Mouse (Mus musculus): ENCODE data around the gene 1700037C18Rik. TPM values are rescaled to one million over a fixed set of nuclear protein-coding genes. Genes with fewer than 3 reads are reported as not detected.

Gene 1700037C18Rik
- 6.8 and 7.8 TPM in 2 replicates for polyA plus RNA-seq (2012; rRNA removed)

DNA sequence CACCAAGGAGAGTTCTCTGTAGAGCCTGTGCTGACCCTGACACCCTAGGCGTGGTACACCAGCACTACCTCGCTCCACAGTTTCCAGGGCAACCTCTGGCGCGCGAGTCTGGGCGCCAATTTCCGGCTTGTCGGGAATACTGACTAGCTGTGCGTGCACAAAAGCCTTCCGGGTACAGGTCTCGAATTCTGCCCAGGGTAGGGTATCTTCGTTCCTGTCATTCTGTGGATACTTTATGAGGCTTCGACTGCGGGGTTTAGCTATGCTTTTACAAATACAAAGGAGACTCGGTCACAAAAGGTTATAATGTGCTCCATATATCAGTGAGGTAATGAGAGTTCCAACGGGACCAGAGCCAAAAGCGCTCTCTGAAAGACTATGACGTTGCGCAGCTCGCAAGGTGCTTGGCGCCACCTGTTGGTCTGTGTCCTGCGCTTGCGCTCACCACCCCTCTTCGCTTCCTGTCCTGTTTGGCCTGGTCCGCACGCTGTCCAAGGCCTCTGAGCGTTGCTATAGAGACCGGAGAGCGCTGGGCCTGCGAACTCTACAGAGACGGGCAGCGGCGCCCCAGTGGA lies at the start of gene 1700037C18Rik, which contains the start of gene Cluap1:
Gene 1700037C18Rik (minus strand): TSS at position 153 of the 575 bp plus-strand sequence.
Gene Cluap1 (plus strand): TSS at position 265 of the 575 bp plus-strand sequence.
- DNase-seq (ENCODE audit: low read depth), result peak; percentile 97
- peak; percentile 58 for TF ChIP-seq CTCF (IDR thresholded peaks at IDR 0.05; ENCODE audit: borderline replicate concordance, extremely low read depth, insufficient read depth, insufficient read length)
- TF ChIP-seq POLR2A (IDR thresholded peaks at IDR 0.05; ENCODE audit: borderline replicate concordance, extremely low read depth, insufficient read depth, insufficient read length, poor library complexity, severe bottlenecking), result peak; percentile 43; the same call in 1 of the 2 replicates

DNA sequence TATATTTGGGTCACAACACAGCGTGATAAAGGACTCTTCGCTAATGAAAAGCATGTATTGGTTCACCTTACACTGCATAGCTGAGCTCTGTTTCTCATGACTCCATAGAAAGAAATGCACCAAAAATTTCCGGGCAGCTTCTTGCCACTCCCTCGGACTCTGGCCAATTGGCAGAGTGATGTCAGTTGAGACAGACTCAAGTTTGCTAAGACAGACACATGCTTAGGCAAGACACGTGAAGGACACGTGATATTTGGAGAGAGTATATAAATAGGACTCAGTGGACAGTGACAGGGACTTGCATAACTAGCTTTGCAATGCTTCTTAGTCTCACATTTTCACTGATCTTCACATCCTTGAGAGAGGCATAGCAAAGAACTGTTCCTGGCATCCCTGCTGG lies 47.9 kb upstream of the 1700037C18Rik start:
- no peak for DNase-seq (ENCODE audit: low read depth)
- TF ChIP-seq CTCF (IDR thresholded peaks at IDR 0.05; ENCODE audit: borderline replicate concordance, extremely low read depth, insufficient read depth, insufficient read length), result no peak

DNA sequence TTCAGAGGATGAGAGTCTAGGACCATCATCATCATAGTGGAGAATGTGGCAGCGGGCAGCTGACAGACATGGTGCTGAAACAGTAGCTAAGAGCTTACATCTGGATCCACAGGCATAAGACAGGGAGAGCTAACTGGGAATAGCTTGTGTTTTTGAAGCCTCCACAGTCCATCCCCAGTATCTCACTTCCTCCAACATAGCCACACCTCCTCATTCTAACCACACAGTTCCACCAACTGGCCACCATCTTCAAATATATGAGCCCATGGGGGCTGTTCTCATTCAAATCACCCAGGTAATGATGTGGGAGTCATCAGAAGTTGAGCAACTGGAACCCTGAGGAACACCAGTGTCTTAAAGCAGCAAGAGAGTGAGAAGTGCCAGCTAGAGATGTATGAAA lies 42.7 kb upstream of the 1700037C18Rik start:
- TF ChIP-seq CTCF (IDR thresholded peaks at IDR 0.05; ENCODE audit: borderline replicate concordance, extremely low read depth, insufficient read depth, insufficient read length) (no peak), POLR2A (IDR thresholded peaks at IDR 0.05; ENCODE audit: borderline replicate concordance, extremely low read depth, insufficient read depth, insufficient read length, poor library complexity, severe bottlenecking) (no peak)
- DNase-seq (ENCODE audit: low read depth), result no peak

DNA sequence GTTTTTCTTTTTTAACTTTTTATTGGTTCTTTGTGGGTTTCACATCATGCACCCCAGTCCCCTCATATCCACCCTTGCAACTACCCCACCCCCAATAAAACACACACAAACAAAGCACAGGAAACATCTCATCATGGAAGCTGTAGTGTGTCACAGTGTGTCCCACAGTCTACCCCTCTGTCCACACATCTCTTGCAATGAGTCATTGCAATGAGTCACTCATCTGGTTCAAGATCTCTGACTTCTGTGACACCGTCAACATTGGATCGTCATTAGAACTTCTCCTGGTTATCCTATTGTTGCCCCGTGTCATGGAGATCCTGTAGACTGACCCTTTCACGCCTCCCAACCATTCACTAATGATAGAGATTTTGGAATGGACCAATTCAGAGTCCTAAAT lies 26.2 kb upstream of the 1700037C18Rik start:
- TF ChIP-seq POLR2A (IDR thresholded peaks at IDR 0.05; ENCODE audit: borderline replicate concordance, extremely low read depth, insufficient read depth, insufficient read length, poor library complexity, severe bottlenecking) (no peak), CTCF (IDR thresholded peaks at IDR 0.05; ENCODE audit: borderline replicate concordance, extremely low read depth, insufficient read depth, insufficient read length) (no peak)

DNA sequence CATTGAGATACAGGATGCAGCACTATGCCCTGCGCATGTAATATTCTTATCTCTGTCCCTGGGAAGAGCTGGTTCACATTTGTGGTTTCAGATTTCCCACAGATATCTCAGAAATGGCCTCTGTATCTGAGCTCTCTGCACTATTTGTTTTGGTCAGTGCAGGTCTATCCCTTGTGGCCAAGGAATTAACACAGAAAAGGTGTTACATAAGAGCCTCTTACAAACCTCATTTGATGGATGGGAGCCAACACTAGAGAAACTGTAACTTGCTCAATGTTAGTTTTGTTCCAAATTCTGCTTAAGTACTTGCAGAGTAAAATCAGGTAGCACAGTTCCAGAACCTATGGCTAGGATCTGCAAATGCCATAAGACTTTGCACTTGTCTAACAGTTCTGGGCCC lies 25.6 kb upstream of the 1700037C18Rik start:
- no peak for DNase-seq (ENCODE audit: low read depth)
- TF ChIP-seq CTCF (IDR thresholded peaks at IDR 0.05; ENCODE audit: borderline replicate concordance, extremely low read depth, insufficient read depth, insufficient read length) (no peak), POLR2A (IDR thresholded peaks at IDR 0.05; ENCODE audit: borderline replicate concordance, extremely low read depth, insufficient read depth, insufficient read length, poor library complexity, severe bottlenecking) (no peak)

More for the DNA sequence above, 26.2 kb upstream of the 1700037C18Rik start:
- no peak for DNase-seq (ENCODE audit: low read depth)

DNA sequence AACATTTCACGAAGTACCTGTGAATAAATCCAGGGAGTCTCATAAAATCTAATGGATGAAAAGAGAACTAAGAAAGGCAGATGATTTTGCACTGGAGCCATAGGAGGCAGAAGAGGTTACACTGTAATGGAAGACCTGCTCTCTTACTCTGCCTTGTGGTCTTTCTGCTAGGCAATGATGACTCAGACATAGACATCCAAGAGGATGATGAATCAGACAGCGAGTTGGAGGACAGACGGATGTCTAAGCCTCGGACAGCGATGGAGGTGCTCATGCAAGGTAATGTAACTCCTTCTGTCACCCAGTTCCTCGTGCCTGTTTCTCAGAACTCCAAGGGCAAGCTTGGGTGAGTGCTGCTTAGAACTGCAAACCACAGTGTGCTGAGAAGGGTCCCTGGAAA lies 25.0 kb upstream of the 1700037C18Rik start:
- TF ChIP-seq POLR2A (IDR thresholded peaks at IDR 0.05; ENCODE audit: borderline replicate concordance, extremely low read depth, insufficient read depth, insufficient read length, poor library complexity, severe bottlenecking), result no peak
- TF ChIP-seq CTCF (IDR thresholded peaks at IDR 0.05; ENCODE audit: borderline replicate concordance, extremely low read depth, insufficient read depth, insufficient read length), result no peak
- DNase-seq (ENCODE audit: low read depth), result no peak

DNA sequence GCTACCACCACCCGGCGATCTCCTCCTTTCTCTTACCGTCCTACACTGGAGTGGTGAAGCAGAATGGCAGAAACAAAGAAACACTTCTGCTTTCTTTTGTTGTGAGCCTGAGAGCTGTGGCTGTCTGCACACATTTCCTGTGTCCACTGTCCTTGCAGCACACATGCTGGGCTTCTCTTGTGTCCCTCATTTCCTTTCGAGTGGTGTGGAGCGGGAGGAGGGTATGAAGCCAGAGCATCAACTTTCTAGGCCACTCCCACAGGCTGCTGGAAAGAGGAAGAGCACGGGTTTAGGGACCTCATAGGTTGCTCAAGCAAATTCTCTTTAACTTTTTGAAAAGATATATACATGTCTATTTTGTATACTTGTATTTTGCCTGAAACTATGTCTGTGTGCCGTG lies 20.7 kb upstream of the 1700037C18Rik start:
- TF ChIP-seq POLR2A (IDR thresholded peaks at IDR 0.05; ENCODE audit: borderline replicate concordance, extremely low read depth, insufficient read depth, insufficient read length, poor library complexity, severe bottlenecking), result no peak
- TF ChIP-seq CTCF (IDR thresholded peaks at IDR 0.05; ENCODE audit: borderline replicate concordance, extremely low read depth, insufficient read depth, insufficient read length), result no peak
- DNase-seq (ENCODE audit: low read depth), result peak; percentile 1

DNA sequence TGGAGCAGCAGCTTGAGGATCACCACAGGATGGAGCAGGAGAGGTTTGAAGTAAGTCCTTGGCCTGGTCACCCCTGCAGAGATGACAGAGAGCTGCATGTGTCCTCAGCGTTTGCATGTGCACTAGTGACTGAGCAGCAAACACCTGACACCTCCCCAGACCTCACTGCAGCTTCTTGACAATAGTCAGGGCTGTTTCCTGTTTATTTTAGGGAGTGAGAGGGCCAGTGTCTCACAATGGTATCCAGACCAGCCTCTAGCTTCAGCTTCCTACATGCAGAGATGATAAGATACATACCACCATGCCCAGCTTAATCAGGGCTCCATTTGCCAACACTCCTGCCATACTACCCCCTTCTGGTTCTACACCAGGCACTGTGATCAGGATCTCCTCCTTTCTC lies 20.1 kb upstream of the 1700037C18Rik start:
- TF ChIP-seq POLR2A (IDR thresholded peaks at IDR 0.05; ENCODE audit: borderline replicate concordance, extremely low read depth, insufficient read depth, insufficient read length, poor library complexity, severe bottlenecking) (no peak), CTCF (IDR thresholded peaks at IDR 0.05; ENCODE audit: borderline replicate concordance, extremely low read depth, insufficient read depth, insufficient read length) (no peak)
- no peak for DNase-seq (ENCODE audit: low read depth)

DNA sequence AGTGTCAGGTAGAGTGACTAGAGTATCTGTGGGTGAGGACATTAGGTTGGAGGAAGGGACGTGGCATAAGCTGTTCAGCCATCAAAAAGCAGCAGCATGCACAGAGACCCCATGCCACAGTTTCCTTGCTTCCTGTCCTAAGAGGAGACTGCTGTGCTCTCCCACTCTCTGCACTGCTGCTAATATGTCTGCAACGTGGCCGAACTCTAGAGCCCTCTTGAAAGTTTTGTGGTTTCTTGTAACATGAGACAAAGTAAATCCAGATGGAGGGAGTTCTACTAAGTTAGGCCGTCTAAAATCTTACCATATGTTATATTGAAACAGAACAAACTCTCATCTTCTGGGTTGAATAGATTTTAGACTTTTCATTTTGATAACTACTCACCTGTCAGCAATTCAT lies 15.5 kb upstream of the 1700037C18Rik start:
- no peak for TF ChIP-seq CTCF (IDR thresholded peaks at IDR 0.05; ENCODE audit: borderline replicate concordance, extremely low read depth, insufficient read depth, insufficient read length)
- no peak for TF ChIP-seq POLR2A (IDR thresholded peaks at IDR 0.05; ENCODE audit: borderline replicate concordance, extremely low read depth, insufficient read depth, insufficient read length, poor library complexity, severe bottlenecking)
- DNase-seq (ENCODE audit: low read depth), result no peak

DNA sequence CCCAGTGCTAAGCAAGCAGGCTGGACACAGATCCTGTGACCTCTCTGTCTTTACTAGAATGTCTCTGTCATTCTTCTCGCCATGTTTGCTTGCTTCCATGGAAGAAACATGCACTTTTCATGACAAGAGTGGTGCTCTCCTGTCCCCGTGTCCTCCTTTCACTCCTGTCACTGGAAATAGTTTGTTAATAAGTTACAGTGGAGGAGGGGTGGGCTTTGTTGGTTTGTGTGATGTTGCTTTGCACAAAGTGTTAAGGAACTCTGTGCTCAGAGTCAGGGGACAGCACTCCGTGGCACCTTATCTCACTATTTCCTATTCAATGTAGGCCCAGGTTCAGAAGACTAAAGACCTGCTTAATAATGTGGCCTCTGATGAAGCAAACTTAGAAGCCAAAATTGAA lies 15.0 kb upstream of the 1700037C18Rik start:
- no peak for DNase-seq (ENCODE audit: low read depth)
- no peak for TF ChIP-seq CTCF (IDR thresholded peaks at IDR 0.05; ENCODE audit: borderline replicate concordance, extremely low read depth, insufficient read depth, insufficient read length)
- TF ChIP-seq POLR2A (IDR thresholded peaks at IDR 0.05; ENCODE audit: borderline replicate concordance, extremely low read depth, insufficient read depth, insufficient read length, poor library complexity, severe bottlenecking), result no peak

DNA sequence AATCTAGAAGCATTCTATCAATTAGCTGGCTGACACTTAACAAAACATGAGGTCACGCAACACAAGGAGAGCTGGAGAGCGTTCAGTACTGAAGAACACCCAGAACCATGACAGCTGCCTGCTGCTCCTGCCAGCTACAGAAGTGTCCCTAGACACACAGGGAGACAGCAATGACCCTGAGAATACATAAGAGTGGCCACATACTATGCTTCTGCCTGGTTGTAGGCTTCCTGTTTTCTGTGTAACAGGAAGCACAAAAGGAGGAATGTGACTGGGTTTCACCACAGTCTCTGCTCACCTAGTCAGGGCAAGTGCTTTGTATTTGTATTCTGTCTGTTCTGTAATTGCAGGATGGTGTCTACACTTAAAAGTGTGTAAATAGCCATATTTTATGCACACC lies 12.3 kb upstream of the 1700037C18Rik start:
- DNase-seq (ENCODE audit: low read depth), result no peak
- no peak for TF ChIP-seq POLR2A (IDR thresholded peaks at IDR 0.05; ENCODE audit: borderline replicate concordance, extremely low read depth, insufficient read depth, insufficient read length, poor library complexity, severe bottlenecking)
- TF ChIP-seq CTCF (IDR thresholded peaks at IDR 0.05; ENCODE audit: borderline replicate concordance, extremely low read depth, insufficient read depth, insufficient read length), result no peak

DNA sequence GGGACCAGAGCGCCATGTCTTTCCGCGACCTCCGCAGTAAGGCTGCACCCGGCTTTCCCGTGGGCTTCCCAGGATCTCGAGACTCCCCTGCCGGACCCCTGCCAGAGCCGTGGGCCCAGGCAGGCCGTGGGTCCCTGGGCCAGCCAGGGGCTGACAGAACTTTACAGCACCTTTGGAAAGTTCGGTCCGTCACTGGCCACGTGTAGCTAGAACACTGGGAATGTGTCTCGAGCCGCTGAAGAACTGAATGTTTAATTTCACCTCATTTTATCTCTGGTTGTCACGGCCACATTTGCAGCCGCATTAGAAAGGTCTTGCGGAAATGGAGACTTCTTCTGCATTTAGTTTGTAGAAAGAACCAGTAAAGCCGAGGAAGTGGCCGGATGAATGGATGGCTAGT lies 629 bp upstream of the 1700037C18Rik start:
- TF ChIP-seq CTCF (IDR thresholded peaks at IDR 0.05; ENCODE audit: borderline replicate concordance, extremely low read depth, insufficient read depth, insufficient read length) (no peak), POLR2A (IDR thresholded peaks at IDR 0.05; ENCODE audit: borderline replicate concordance, extremely low read depth, insufficient read depth, insufficient read length, poor library complexity, severe bottlenecking) (0 out of 2 replicates have a peak, but pooled peaks have one; percentile 5)
- DNase-seq (ENCODE audit: low read depth), result no peak
